Mouse (Mus musculus) left cerebral cortex, adult 18-20 months (tissue): ENCODE results near the gene D430019H16Rik. TPM values are rescaled to one million over a fixed set of nuclear protein-coding genes. Genes with fewer than 3 reads are reported as not detected.

ENCODE experiments used
- DNase-seq, 2 experiments: peaks; one replicate each; pipeline ENCODE4 v3.0.0; 2021 to 2022; ENCODE audit warnings: low spot score in 2 of 2, mixed read lengths in 1 of 2
- long read RNA-seq, 2 experiments: library from polyadenylated mRNA; stranded (forward); transcript quantifications; one replicate each; pipeline ENCODE4 v2.0.0; 2021
- total RNA-seq, 2 experiments: library from RNA; stranded (reverse); gene quantifications; 2 replicates each; pipeline ENCODE4 v1.2.3; 2021

Gene D430019H16Rik
- 10 to 100 TPM; 75.0 to 80.6 TPM for total RNA-seq
- long read RNA-seq, experiment 1, full-length matches to known transcripts = 1 of 30 reads
- long read RNA-seq, experiment 1, partial matches to known transcripts = 0 of 30 reads
- long read RNA-seq, experiment 1, other reads (novel, unspliced or antisense) = 29 of 30 reads
- long read RNA-seq, experiment 2, partial matches to known transcripts = 0 of 20 reads
- long read RNA-seq, experiment 2, other reads (novel, unspliced or antisense) = 20 of 20 reads

DNA sequence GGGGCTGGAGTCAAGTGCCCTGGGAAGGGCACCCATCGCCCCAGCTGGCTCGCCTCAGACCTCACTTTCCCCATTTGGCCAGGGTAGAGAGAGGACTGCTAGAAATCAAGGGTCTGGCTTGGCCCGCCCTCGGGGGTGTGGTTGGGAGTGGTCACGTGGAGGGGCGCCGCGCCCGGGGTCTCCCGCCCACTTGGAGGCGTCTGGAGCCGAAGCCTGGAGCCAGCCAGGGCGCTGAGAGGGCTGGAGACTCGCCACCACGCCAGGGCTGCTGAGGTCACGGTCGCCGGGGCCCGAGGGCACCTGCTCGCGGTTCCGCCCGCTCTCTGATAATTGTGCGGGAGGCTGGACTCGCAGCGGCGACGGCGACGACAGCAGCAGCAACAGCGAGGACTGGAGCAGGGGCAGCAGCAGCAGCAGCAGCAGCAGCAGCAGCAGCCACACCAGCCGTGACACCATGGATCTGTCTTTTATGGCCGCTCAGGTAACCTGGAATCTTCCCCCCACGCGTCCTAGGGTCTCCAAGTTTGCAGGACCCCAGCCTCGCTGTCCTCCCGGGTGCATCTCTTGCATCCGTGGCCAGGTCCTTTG, at the start of gene D430019H16Rik:
Gene D430019H16Rik (plus strand): TSS at position 187 of the 588 bp plus-strand sequence.
- peak; percentile 57 to 80 for DNase-seq

DNA sequence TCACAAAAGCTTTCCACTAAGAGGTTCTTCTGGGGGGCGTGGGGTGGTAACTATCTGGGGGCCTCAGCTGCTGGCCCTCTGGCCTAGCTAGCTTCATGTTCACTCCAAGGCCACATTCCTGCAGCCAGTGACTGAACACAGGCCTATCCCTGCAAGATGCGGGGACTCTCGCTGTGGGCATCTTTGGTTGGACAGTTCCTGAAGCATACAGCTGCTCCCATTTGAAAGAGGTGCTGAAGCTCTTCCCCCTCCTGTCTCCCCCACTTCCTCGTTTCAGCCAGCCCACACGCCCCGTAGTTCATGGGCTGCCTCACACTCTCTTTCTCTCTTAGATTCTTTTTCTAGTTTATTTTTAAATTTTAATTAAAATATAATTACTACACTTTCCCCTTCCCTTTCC, 47.6 kb upstream of the D430019H16Rik start:
- DNase-seq = no peak

DNA sequence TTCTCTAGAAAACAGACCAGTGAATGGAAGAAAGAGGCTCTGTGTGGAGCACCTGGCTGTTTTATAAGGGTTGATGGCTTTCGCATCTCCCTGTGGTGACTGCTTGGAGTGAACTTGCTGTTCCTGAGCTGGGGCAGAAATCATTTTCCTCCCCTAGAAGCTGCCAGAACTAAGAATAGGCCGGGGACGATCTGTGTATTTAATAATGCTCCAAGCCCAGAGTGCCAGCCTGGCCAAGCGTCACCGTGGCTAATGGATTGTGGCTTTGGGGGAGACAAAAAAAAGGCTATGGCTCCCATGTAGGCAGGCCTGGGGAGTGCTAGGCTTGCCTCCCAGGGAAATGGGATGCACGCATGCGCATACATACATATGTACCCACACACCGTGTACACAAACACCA, 39.7 kb upstream of the D430019H16Rik start:
- no peak for DNase-seq

DNA sequence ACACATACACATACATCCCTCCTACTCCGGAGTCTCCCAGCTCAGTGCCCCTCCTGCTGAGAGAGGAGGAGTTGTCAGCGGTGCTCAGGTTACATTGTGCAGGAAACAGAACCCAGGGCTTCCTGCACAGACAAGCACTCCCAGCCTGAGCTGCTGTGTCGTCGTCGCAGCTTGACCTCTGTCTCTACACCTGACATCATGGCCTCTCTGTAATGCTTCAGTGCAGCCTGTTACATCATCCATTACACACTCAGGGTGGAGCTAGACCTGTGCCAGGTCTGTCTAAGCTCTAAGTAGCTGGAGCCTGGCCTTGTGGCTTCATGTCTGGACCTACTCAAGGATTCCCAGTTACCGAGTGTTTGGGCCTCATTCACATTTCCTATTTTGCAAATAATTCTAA, 33.2 kb upstream of the D430019H16Rik start:
- no peak for DNase-seq

DNA sequence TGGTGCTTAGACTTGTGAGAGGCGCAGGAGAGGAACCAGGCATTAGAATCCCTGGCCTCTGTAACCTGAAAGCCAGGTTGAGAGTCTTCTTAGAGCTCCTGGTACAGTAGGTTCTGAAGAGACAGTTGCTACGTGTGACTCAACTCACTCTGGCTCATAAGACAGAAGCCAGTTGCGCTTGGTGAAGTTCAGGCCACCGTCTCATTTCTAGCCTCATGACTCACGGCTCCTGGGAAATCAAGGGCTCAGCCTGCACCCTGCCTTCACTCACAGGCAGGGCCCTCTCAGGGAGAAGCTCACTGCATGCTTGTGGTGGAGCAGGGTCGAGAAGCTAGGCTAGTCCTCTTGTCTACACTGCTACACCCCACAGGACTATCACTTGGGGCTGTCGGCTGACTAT, 27.1 kb upstream of the D430019H16Rik start:
- no peak for DNase-seq

DNA sequence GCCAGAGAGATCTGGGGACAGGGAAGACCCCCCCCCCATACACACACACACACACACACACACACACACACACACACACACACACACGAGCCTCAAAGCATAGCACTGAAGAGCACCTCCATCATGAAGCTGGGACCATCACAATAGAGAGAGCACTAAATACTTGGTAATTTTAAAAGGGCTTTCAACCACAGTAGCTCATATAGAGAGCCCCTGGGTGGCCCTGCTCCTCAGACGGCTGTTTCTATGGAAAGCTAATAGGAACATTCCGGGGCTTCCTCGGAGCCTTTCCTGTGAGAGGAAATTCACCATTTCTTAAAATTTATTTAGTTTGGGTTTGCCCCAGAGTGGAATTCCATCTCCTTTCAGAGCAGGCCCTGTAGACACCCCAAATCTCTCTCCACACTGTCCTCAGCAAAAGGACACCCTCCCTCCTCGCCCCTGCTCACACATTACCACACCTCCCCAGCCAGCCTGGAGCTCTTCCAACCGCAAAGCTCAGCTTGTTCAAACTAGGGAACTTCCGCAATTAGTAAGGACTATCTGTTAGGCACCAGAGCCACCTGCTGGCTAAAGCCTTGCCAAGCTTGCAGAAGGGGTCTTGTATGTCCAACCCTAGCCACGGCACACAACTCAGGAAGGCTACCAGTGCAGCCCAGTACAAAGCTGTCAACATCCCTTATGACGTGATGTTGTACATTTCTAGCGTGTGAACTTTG, 26.5 kb upstream of the D430019H16Rik start:
- DNase-seq = peak; percentile 76 to 77

DNA sequence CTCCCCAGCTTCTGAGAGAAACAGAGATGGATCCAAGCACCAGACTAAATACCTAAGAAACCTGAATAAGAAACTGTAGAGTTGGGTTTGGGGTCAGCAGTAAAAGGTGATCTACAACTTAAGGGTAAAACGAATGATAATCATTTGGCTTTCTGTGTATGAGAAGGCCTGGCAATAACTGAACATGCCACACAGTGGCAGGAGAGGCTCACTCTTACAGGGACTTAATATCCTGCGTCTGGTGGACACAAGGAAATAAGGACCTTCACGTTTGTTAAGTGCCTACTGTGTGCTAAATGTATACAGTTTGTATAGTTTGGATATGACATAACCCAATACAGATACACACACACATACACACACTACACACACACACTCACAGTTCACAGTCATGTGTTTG, 21.8 kb upstream of the D430019H16Rik start:
- DNase-seq = no peak

DNA sequence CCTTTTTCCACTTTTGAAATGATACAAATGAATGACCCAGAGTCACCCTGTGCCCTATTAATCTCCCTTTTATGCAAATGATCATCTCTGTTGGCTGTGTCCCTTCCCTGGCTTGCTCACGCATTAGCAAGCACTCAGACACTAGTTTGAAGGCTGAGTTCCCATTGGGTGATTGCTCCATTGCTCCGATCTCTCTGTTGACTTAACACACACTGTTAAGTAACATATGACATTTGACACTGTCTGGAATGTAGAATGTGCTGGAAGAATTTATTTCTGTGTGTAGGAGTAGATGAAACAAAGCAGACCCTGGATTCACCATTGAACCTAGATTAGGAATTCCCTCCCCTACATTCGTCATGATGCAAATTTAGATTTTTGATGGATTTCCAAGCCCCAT, 20.8 kb upstream of the D430019H16Rik start:
- no peak for DNase-seq

DNA sequence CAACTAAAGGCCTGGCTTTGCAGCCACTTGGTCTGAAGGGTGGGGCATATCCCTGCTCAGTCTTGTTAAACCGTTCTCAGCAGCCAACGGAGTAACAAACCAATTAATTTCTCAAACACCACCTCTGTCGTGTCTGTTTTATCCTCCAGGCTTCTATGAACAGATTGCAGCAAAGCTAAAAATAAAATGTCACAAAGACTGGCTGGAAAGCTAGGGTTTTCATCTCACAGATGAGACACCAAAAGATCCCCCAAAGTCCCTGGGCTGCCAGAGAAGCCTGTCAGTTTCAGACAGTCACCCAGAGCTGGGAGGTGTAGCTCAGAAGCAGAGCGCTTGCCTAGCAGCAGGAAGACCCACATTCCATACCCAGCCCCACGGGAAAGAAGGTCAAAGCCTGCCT, 15.4 kb upstream of the D430019H16Rik start:
- DNase-seq = peak in 1 of 2 experiments; percentile 32

DNA sequence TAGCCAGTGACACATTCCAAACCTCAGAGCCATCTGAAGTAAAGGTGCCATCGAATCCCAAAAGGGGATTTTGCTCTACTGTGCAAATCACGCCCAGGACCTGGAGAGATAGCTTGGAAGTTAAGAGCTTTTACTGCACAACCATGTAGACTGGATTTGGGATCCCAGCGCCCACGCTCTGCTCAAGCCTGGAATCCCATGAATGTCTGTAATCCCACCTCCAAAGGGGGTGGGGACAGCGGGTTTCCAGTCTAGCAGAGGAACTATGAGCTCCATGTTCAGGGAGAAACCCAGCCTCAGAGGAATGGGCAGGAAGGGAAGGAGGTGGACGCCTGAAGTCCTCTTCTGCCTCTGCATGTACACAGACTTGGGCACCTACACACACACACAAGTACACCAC, 13.7 kb upstream of the D430019H16Rik start:
- DNase-seq = no peak

DNA sequence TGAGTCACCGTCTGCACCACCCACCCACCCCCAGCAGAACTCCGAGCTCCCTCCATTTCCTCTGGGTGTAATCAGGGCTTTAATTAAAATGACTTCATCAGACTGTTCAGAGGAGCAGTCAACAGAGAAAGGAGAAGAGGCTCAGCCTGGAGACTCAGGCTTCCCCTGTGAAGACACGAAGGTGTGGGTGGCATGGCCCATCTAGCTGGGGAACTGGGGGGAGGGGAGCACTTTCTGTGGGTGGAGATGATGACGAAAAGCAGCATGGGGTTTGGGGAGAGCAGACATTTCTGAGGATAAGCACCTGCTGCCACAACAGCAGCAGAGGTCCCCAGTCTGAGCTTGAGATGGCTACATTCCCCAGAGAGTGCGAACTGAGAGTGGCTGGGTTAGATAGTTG, 10.1 kb upstream of the D430019H16Rik start:
- DNase-seq = peak in 1 of 2 experiments; percentile 57

DNA sequence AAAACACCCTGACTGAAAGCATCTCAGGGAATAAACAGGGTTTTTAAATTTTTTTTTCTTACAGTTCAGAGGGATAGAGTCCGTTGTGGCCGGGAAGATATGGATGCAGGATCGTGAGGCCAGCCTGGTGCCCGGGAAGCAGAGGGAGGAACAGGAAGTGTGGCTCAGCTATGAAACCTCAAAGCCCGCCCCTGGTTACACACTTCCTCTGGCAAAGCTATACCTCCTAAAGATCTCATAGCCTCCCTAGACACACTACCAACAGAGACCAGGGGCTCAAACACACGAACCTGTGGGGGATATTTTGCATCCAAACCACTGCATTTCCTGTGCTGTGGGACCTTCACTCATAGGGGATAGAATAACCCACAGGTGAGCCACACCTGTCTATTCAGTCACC, 7.9 kb upstream of the D430019H16Rik start:
- no peak for DNase-seq

DNA sequence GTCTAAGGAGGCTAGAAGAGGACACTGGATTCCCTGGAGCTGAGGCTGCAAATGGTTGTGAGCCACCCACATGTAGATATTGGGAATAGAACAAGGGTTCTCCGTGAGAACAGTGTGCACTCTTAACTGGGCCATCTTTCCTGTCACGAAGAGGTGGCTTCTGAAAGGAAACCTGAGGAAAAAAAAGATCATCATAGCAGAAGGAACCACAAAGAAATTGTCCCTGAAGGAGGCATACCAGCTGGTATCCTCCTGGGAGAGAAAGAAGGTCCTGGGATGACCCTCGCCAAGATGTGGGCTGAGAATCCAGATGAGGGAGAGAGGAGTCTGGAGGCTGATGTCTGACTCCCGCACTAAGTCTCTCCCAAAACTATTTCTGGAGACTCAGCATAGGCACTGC, 4.4 kb upstream of the D430019H16Rik start:
- DNase-seq = peak in 1 of 2 experiments; percentile 69

DNA sequence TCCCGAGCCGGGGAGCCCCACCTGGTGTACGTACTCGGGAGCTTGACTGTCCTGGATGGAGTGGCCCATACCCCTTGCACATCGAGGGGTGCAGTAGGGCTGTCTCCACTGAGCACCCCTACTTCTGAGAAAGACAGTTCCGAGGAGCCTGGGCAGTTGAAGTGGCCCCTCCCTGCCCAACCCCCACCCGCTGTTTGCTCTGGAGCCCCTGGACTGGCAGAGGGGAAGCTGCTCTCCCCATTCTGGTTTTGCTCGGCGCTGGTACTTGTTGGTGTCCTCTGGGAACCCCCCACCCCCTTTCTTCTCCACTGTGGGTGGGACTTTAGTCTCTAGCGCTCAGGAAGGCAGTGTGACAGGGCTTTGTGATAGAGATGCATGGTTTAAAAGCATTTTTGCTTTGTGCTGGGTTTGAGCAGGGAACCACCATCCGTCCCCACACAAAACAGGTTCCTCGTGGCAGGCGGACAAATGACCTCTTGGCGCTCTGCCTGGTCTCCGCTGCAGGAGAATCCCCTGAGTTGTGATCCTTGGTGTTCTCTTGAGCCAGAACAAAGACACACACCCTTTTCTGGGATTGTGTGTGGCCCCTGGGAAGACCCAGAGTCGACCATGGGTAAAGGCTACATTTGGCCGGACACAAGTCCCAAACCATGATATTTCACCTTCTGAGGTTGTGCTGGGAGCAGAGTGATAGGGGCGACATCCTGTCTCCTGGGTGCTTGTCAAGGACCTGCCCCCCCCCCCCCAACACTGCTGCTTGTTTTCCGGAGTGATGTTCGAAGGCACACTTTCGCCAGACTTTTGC, 804 bp downstream of the D430019H16Rik start:
- peak in 1 of 2 experiments; percentile 16 for DNase-seq

DNA sequence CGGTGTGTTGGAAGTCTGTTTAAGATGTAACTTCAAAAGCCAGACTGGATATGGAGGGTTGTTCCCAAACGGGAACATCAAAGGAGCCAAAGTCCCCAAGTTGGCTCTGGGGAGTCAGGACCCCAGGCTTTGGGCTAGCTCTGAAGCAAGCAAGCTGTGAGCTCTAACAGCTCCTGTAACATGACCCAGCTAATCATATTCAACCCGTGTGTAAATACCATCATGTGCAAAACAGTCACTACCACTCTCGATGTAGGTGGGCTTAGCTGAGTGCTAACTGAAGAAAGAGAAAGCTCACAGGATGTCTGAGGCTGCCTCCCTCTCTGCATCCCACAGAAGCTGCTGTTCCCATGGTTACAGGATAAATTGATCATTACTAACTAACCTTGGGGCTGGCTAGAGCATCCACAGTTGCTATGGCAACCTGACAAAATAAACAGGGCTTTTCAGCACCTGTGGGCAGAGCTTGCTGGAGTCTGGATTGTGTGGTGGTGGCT, 1.5 kb downstream of the D430019H16Rik start:
- peak in 1 of 2 experiments; percentile 39 for DNase-seq

DNA sequence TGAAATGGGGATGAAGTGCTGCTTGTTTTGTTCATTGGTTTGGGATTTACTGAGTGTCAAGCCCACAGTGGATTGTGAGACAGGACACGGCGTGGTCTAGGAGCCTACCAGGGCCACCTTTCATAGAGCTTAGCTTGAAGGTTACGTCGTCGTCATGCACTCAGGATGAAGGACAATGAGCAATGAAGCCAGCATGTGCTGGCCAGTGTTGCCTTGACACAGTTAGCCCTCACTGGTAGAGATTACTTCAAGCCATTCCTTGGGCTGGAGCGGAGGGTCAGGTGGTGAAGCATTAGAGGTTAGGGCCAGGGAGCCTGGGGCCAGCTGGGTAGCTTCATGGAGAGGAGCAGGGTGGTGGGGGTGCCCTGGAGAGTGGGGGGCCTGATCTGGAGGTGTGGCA, 5.1 kb downstream of the D430019H16Rik start:
- DNase-seq = no peak

DNA sequence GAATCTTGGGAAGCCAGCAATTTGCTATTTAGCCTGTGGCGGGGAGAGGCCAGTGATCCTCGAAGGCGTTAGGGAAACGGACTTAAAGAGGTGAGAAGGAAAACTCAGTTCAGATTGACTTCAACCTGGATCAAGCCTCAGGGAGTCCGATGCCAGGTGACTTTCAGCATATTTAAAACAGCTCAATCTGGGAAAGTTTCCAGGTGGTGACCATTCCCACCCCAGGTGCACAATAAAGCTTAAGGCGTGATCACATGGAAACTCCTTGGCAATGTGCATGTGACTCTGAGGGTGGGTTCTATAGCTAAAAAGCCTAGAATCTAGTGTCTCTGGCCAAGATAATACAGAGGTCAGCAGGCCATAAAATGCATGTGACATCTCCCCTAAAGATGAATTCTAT, 7.4 kb downstream of the D430019H16Rik start:
- DNase-seq = no peak

DNA sequence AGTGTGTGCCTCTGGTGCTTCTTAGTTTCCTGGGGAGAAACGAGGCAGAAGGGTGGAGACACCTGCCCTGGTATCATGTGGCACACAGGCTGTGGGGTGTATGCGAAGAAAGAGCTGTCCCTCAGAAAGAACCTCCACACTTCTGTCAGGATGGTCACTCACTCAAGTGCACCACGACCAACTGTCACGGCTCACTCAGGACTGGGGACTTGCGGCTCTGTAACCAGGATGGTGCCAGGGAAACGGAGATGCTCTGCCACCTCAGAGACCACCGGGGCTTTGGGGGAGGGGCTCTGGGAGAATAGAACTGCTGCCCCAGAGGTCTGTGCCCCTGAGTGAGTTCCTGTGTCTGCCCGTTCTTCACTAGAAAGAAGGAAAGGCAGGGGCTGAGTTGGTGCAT, 15.4 kb downstream of the D430019H16Rik start:
- DNase-seq = no peak

DNA sequence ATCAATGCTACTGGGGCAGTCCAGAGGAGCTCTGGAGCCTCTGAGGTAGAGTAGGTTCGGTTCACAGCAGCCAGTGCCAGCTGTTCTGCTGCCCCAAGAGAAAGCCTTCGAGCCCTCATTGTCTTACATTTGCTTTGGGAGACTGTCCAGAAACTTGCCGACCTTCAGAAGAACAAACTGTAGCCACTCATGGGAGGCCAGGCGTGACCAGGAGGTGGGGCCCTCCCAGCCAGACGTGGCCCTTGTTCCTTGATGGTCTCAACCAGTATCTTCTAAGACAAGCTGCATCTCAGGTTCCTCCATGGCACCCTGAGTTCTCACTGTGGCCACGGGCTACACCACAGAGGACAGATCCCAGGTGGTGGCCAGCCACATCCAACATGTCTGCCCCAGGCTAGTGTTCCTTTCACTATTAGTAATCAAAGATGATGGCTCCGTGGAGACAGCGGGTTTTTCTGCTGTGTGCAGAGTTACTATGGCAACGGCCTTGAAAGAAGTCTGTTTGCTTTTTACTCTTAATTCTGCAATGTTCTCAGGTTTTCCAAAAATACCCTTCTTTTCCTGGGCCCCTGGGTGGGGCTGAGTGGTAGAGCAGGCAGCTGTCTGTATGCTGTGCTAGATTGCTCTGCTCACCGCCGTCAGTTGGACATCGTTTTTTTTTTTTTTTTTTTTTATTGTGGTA, 21.7 kb downstream of the D430019H16Rik start:
- DNase-seq = peak in 1 of 2 experiments; percentile 43

DNA sequence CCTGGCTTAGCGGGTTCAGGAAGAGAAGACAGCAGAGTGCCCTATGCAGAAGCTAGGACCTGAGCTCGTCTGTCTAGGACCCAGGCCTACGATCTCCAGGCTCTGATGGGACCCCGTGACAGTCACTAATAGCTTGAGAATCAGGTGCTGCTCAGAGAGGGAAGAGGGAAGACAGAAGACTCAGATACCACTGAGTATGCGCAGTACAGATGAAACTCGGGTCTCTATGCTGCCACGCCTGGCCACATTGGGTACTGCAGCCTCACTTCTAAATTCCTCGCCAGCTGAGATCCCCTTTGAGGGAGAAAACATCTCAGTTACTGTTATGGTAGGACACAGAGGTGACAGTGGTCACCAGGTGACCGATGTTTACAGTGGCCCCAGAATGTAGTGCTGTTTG, 22.8 kb downstream of the D430019H16Rik start:
- DNase-seq = peak; percentile 62 to 71

DNA sequence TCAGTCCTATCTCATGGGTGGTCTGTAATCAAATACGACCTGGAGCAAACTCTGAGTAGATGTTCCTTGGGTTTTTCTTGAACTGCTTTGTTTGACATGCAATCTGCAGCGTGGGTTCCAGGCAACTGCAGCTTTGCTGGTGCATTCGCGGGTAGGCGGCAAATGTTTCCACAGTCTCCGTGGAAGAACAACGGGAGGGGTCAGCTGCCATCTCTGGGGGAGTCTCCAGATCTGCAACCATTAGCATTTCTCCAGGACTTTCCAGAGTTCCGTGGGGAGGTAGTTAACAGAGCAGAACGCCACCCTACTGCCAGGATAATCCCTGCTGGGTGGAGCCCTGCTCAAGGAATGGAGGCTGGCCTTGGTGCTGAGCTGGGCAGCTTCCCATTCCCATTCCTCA, 23.3 kb downstream of the D430019H16Rik start:
- peak in 1 of 2 experiments; percentile 61 for DNase-seq
